Mouse (Mus musculus): Measurements from ENCODE around the gene Tax1bp1.

Gene Tax1bp1

DNA sequence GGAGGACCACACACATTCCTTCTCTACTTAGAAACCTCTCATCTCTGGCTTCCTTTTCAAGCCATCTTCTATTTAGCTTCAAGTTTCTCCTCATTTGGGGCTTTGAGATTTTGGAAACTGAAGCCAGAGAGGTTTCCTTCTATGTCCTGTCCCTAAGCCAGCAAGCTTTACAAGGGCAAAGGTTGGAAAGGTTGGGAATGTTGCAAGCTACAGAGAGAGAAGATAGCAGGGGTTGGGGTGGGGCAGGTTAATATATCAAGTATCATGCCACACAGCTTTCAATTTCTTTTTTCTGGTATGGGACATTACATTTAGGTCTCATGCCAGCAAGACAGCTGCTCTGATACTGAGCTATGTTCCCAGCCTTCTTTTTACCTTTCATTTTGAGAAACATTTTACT is 8.2 kb upstream of the Tax1bp1 start:
- DNase-seq (ENCODE audit: low spot score in 2 of 2): no peak

DNA sequence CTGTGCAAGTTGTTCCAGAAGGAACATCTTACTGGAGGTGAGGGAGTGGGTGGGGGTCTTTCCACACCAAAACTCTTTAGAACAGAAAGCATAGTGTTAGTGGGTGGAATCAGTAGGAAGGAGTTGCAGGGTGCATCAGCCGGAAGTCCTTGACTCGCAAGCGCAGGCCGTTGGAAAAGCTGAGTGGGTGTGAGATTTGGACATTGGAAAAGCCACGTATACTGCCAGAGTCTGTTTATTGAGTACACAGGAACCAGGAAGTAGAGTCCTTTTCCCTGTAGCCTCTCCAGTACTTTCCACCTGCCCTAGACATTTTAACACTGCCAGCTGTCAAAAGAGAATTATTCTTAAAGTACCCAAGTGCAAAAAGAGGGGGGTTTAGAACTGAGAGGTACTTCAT is 5.7 kb upstream of the Tax1bp1 start:
- no peak for DNase-seq (ENCODE audit: low spot score in 2 of 2)

DNA sequence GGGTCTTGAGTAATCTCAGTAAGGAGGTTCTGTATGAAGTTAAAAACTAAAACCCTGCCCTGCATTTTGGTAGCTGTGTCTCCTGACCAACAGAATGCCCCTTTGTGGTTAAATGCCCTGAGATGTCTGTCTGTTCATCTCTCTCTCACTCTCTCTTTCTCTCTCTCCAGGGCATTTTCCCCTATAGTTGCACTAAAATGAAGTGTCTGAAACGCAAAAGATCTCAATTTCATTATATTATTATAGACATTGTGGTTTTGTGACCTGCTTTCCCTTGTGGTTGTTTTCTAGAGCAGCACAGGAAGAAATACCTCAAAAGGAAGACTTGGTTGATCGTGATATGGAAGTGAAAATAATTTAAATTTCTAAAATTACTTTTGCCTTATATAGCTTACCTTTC is 966 bp upstream of the Tax1bp1 start:
- no peak for DNase-seq (ENCODE audit: low spot score in 2 of 2)

DNA sequence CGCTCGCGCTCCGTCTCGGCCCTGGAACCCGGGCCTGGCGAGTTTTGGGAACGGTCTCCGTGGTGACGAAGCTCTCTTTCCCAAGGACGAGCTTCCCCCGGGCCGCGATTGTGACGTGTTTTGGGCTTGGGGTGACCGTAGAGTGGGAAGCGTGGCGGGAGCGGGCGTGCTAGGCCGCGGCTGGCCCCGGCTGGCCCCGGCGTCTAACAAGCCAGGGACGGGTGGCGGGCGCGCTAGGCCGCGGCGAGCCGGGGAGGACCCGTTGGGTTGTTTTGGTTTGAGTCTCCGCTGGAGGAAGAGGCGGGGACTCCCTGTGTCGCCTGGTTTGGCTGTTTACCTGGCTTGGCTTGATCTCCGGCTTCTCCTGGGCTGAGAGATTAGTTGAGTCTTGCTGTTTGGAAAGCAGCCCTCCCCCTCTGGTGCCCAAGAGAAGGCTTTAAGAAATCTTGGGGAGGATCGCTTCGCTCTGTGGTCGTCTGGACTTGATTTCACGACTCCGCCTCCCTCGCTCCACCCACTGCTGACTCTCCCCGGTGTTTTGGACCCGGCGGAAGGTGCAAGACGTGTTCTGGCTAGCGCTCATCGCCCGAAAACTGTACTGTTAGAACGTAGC is 474 bp downstream of the Tax1bp1 start:
- peak; percentile 67 to 76 for DNase-seq (ENCODE audit: low spot score in 2 of 2)

DNA sequence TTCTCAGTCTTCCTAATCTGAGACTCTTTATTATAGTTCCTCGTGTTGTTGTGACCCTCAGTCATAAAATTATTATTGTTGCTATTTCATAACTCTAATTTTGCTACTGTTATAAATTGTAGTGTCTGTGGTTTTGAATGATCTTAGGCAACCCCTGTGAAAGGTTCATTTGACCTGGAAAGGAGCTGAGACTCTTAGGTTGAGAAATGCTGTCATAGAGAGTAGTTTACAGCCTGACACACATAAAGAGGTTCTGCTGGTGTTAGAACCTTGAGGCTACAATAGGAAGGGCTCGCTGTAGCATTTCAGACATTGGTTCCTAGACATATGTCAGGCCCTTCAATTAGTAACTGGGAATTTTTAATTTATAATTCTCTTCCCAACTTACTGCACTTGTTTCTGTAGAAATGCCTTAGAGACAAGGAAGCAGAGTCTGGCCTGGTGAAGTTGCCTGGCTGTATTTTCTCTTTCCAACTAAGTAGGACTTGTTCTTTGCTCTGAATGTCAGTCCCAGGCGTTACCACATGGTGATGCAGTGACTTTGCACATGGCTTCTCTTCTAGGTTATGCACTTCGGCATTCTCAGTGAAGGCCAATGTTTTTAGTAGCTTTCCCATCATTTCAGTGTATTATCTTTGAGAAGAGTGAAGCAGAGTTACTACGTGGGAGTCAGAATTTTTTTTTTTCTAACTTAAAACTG is 4.1 kb downstream of the Tax1bp1 start:
- no peak for DNase-seq (ENCODE audit: low spot score in 2 of 2)

DNA sequence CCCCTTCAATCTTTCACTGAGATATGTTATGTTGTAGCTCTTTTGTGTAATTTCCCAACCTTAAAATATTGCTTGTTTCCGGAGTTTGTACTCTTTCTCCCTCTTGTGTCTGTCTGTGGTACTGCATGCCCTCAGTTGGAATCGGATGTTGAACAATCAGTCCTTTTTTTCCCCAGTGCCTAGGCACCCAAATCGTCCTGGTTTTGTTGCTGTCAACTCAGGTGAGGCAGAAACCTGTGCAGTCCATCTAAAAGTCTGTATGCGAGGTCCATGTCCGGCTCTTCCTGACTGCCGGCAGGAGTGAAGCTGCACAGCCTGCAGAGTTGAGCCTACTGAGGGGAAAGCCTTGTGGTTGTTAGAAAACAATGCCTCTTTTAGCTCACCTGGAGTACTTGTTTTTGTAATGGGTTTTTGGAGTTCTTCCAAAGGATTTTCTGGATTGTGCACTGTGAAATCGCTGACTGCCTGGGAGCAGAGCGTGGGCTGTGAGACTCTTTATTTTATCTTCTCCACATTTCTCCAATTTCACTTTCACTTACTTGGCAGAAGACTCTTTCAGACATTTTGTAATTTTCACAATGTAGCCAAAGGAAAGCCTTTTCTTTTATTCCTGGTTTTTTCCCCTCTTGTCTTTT is 11.4 kb downstream of the Tax1bp1 start:
- DNase-seq (ENCODE audit: low spot score in 2 of 2): peak; percentile 27 to 67

DNA sequence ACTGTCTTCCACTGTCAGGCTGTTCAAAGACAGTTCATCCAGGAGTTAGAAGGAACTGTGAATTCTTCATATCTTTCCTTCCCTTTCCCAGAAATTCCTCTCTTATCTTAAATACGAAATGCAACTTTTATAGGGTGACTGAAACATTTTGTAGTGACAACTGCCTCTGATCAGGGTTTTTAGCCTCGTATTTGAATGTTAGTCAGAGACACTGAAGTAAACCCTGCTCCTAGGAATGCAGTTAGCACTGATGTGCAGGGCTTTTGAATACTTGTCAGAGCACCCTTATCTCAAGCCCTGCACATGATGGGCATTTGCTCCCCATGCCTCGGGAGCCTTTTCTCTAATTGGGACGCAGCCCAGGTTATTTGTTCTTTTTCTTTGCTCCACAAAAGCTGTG is 16.8 kb downstream of the Tax1bp1 start:
- DNase-seq (ENCODE audit: low spot score in 2 of 2): no peak

DNA sequence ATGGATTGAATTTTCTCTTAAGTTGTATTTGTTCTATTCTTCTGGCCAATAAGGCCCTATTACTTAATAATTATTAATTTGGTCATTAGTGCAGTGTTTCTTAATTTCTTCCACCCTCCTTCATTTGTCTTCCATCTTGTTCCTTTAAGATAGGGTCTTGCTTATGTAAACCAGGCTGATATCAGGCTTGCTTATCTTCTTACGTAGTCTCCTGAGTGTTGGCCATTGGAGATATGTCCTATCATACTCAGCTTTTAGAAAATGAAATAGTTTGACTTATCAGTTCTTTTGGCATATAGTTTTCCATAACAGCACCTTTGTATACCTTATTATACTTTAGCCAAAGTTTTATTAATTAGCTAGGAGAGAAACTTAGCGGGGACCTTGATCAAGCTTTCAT is 21.1 kb downstream of the Tax1bp1 start:
- no peak for DNase-seq (ENCODE audit: low spot score in 2 of 2)

DNA sequence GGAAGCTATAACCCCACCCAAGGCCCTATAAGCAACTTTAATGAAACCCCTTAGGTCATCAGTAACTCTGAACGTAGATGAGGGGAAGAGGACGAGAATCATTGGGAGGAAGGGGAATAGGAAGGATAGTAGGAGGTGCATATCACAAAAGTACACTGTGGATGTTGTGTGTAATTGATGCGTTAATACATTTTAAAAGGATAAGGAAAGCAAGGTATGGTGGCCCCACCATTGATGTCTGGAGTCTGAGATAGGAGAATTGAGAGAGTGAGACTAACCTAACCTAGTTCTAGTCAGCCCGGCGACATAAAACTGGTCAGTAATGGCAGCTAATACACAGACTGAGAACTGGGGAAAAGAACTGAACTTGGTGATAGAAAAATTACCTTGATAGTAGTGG is 39.3 kb downstream of the Tax1bp1 start:
- DNase-seq (ENCODE audit: low spot score in 2 of 2): no peak

DNA sequence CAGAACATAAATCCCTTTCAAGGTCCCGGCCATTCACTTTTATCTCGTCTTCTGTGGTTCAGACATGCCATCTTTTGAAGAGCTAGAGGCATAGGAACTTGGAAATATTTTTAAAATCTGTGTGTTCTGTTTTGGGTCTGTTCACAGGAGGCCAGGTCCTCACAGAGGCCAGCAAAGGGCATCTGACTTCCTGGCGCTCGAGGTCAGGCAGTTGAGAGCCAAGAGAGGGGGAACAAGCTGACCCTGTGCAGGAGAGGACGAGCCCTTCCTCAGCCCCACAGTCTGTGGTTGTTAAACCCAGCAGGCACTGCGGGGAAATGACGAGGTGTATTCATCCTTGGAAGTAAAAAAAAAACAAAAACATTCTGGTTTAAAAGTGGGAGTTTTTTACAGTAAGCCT is 51.7 kb downstream of the Tax1bp1 start:
- no peak for DNase-seq (ENCODE audit: low spot score in 2 of 2)

DNA sequence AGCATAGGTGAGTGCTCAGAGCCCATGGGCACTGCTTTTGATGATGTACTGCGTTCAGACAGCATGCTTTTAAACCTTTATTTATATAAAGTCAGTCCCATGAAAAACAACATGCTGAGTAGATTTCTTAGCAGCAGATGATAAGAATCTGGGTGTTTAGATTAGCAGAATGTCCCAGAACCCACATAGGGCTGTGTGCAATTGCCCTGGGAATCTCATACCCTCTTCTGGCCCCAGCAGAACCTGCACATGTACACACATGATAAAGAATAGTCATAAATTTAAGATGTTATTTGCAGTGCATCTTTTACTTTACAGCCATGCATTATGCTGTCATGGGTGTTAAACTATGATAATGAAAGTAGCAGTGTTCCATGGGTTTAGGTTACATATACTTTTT is 57.3 kb downstream of the Tax1bp1 start:
- DNase-seq (ENCODE audit: low spot score in 2 of 2): no peak

DNA sequence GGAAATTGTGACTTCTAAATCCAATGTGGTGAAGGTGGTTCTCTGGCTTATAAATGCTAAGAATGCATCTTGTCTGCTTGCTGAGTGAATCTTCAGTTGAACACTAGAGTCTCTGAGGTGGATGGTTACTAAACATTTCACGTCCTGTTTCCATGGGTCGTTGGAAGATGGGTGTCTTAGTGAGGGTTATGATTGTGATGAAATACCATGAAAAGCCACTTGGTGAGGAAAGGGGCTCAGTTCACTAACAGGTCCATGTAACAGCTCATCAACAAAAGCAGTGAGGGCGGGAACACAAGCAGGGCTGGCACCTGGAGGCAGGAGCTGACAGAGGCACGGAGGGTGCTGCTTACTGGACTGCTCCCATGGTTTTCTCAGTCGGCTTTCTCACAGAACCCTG is 59.6 kb downstream of the Tax1bp1 start:
- no peak for DNase-seq (ENCODE audit: low spot score in 2 of 2)

DNA sequence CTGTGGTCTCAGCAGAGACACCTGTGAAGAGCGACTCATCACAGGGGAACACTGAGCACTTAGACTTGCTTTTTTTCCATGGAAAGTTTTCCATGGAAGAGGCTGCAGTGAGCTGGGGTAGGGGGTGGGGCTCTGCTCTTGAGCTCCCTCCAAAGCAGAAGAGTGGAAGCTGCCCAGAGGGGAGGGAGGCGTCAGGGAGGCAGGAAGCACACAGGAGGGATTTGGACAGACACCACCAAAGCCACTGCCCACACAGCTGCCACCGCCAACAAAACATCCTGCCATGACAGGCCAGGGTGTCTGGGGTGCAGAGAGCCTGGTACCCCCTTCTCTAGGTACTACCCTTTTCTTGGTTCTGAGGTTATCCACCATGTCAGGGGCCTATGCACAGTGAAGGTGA is 61.8 kb downstream of the Tax1bp1 start:
- no peak for DNase-seq (ENCODE audit: low spot score in 2 of 2)

DNA sequence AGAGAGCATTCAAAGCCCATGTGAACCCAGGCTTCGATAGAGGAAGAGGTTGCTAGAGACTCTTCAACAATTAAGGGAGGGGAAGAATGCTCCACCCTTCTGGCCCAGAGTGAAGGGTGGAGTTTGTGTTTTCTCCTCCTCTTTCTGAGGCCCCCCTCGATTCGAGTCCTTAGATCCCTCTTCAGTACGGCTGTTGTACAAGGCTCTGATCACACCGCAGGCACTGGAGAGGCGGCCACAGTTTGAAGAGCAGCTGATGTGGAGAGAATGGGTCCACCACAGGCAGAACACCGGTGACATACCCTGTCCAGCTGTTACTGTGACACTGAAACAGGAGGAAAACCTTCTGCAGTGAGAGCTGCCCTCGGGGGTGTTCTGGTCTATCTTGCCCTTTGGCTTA is 62.4 kb downstream of the Tax1bp1 start:
- no peak for DNase-seq (ENCODE audit: low spot score in 2 of 2)

DNA sequence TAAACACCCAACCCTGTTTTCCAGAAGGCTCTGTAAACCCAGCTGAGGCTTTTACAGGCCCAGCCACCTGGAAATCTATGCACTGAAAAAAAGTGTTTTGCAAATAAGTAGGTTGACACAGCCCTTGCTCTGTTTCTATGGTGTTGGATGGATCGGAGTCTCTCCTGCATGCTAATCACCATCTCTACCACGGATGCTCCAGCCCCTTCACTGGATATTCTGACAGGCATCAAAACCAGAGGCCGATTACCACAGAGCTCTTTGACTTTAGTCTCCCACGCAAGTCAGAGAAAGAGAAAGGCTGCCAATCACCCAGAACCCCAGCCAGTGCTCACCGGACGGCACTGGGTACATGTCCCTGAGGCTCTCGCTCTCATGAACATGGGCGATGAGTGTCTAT is 63.5 kb downstream of the Tax1bp1 start:
- no peak for DNase-seq (ENCODE audit: low spot score in 2 of 2)

DNA sequence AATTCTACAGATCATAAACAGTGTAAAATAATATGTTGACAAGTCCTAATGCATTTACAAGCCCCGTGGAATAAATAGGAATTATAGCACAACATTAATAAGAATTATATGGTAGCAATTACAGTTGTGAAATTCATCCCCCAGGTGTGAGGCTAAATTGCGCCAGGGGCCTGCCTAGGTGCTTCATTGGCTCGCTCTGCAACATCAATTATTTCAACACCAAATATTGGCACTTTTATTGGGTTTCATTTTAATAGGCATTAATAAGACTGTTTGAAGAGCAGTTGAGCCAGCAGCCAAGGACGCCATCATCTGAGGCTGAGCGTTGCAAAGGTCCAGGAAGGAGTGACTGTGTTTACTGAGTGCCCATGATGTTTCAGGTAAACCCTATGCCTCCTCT is 65.0 kb downstream of the Tax1bp1 start:
- DNase-seq (ENCODE audit: low spot score in 2 of 2): no peak

DNA sequence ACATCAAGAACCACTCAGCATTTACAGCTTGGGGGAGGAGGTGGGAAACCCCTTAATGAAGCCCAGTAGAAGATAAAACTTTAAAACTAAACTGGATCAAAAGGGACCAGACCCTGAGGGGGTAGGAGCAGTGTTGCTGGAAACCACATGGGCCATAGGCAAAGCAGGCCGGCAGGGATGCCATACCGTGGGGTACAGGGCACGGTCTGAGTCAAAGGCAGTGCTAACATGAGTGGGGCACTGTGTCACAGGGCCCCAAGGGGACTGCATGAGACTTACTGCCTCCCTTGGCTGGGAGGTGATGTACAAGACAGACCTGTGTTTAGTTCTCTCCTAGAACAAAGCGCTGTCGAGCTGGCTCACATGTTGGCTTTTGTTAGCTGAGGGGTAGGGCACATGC is 66.0 kb downstream of the Tax1bp1 start:
- DNase-seq (ENCODE audit: low spot score in 2 of 2): no peak

DNA sequence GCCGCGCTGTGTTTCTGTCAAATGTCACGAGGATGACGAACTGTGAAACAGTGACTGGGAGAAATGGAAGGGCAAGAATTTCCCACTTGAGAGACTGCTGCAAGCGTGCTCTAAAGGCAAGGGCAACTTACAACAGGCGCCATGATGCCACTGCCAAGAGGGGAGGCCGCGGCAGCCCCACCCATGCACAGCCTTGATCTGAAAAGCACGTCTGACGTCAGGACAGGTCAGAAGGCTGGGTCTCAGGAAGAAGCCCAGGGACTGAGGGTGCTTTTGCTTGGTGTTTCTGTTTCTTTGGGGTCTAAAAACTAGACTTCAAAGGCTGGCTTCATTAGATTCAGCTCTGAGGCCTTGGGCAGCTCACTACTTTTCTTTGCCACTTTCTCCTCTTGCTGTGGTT is 76.8 kb downstream of the Tax1bp1 start:
- DNase-seq (ENCODE audit: low spot score in 2 of 2): no peak

DNA sequence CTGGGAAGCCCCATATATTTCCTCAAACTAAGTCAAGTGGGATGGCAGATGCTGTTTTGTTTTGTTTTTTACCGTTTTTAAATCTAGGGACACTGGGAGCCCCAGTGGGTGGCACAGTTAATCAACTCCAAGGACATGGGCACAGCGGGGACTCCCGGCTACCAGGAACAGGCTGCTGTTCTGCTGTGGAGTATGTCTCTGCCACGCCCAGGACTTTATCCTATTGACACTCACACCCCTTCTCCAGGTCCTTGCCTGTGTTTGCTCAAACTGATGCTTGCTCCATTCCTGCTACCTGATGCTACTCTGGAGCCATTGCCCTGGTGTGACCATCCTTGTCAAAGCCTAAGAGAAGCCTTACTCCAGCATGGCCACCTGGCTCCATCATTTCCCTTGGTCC is 77.3 kb downstream of the Tax1bp1 start:
- DNase-seq (ENCODE audit: low spot score in 2 of 2): no peak

DNA sequence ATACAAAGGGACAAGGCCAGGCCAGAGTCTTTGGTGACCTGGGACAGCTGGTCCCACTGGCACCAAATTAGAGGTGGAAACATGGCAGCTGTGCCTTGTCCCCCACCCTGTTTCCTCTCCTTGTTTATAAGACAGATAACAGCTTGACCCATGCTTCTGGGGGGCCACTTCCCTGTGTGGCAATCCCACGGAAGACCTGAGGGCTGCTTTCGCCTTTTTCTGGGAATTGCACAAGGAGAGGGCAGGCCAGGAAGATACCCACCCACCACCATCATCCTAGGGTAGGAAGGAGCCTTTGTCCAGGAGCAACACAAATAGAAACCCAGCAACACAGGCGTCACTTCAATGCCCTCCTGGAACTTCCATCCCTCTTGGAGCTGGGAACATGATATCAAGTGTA is 78.9 kb downstream of the Tax1bp1 start:
- DNase-seq (ENCODE audit: low spot score in 2 of 2): no peak

DNA sequence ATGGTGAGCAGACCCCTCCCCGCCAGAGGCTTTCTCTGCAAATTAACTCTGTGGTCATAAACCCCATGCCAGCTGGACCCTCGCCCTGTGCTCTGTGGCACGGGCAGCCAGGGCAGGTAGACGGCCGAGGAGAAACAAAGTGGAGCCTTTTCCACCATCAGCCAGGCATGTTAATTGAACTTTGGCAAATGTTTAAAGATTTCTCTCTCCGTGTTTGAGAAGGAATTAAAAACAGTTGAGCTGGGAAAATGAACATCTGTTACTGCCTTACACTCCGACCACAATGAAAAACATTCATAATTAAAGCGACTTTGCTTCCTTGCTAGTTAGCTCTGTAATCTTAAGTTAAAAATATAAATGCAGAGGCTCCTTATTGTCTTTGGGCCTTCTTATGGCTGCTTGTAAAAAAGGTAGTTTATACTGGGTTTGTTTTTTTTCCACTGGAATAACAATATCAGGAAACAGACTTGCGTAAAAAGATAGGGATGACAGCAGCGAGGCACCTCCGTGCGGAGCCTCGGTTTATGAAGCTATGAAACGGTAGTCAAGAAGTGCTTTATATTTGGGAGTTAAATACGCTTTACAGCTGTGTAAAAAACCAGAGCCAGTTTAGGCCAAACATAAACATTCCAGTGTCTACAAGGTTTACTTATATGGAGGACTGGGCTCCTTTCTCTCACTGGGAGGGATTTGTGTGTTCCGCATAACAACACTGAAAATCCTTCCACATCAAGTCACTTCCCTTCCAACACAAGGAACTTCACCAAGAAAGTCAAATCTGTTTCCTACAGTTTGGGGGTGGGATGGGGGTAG is 81.7 kb downstream of the Tax1bp1 start:
- DNase-seq (ENCODE audit: low spot score in 2 of 2): no peak

DNA sequence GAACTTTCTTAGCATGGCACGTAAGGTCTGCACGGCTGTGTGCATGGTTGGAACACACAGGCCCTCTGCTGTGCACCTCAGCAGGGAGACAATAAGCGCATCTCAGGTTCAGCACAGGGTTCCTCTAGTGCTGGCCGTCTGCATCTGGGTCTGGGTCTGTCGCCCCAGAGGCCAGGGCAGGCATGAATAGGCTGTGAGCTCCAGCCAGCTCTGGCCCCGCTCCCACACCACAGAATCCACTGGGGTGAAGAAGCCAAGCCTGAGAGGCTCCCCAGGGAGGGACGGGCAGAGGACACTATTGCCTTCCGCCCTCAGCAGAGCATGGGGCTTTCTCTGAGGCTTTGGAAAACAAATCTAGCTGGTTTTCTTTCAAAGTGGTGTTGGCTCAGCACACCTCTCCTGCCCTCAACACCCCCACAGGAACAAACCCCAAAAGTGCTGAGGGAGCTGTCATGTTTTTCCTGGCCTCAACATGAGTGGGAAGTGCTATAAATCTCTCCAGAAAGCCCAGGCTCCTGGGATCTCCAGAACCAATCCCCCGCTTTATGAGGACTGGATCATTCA is 82.6 kb downstream of the Tax1bp1 start:
- DNase-seq (ENCODE audit: low spot score in 2 of 2): no peak
